Mouse (Mus musculus): ENCODE data around the gene Nudt22.

Gene Nudt22

GRCm38 (mm10) chr19:6947742-6948141 is 48.2 kb downstream of the Nudt22 start:
- DNase-seq = no peak

GRCm38 (mm10) chr19:6943709-6944108 is 52.2 kb downstream of the Nudt22 start:
- no peak for DNase-seq
